Mouse (Mus musculus): ENCODE measurements around the gene Gm10392.
A peak's percentile ranks its signal among the peaks of the same experiment; 100 is the strongest.

The Gm10392 gene

GRCm38 (mm10) chr11:77507426-77507825 lies 11.6 kb downstream of the Gm10392 start:
- DNase-seq, result no peak

- DNase-seq, result no peak
Measured at GRCm38 (mm10) chr11:77506941-77507340, 12.1 kb downstream of the Gm10392 start.

GRCm38 (mm10) chr11:77506273-77506672 lies 12.7 kb downstream of the Gm10392 start:
- DNase-seq, result no peak

GRCm38 (mm10) chr11:77505291-77505980 lies 13.6 kb downstream of the Gm10392 start:
- DNase-seq, result no peak

- DNase-seq, result no peak
Measured at GRCm38 (mm10) chr11:77504377-77504776, 14.6 kb downstream of the Gm10392 start.

- no peak for DNase-seq
Measured at GRCm38 (mm10) chr11:77503511-77503910, 15.5 kb downstream of the Gm10392 start.

- DNase-seq, result no peak
Measured at GRCm38 (mm10) chr11:77502481-77502880, 16.5 kb downstream of the Gm10392 start.

- no peak for DNase-seq
Measured at GRCm38 (mm10) chr11:77501971-77502370, 17.0 kb downstream of the Gm10392 start.

- DNase-seq, result peak; percentile 82
Measured at GRCm38 (mm10) chr11:77501392-77501791, 17.6 kb downstream of the Gm10392 start.

GRCm38 (mm10) chr11:77500361-77501325 lies 18.4 kb downstream of the Gm10392 start:
- peak; percentile 5 for DNase-seq

GRCm38 (mm10) chr11:77499354-77499753 lies 19.6 kb downstream of the Gm10392 start:
- peak; percentile 7 for DNase-seq

- peak; percentile 10 for DNase-seq
Measured at GRCm38 (mm10) chr11:77498261-77499139, 20.5 kb downstream of the Gm10392 start.

GRCm38 (mm10) chr11:77497851-77498250 lies 21.1 kb downstream of the Gm10392 start:
- no peak for DNase-seq

- no peak for DNase-seq
Measured at GRCm38 (mm10) chr11:77497341-77497756, 21.6 kb downstream of the Gm10392 start.

GRCm38 (mm10) chr11:77495507-77495906 lies 23.5 kb downstream of the Gm10392 start:
- no peak for DNase-seq

- no peak for DNase-seq
Measured at GRCm38 (mm10) chr11:77494782-77495181, 24.2 kb downstream of the Gm10392 start.

- DNase-seq, result no peak
Measured at GRCm38 (mm10) chr11:77494344-77494676, 24.7 kb downstream of the Gm10392 start.

- DNase-seq, result peak; percentile 64
Measured at GRCm38 (mm10) chr11:77493512-77494343, 25.3 kb downstream of the Gm10392 start, which contains the start of gene Git1. Gene Git1, plus strand, starts transcription at chr11:77493562.

- peak; percentile 91 for DNase-seq
Measured at GRCm38 (mm10) chr11:77492911-77493332, 26.1 kb downstream of the Gm10392 start.

GRCm38 (mm10) chr11:77492311-77492871 lies 26.6 kb downstream of the Gm10392 start:
- DNase-seq, result peak; percentile 76

GRCm38 (mm10) chr11:77491502-77492291 lies 27.3 kb downstream of the Gm10392 start:
- DNase-seq, result peak; percentile 61

All from right cerebral cortex, postnatal 14 days (tissue).